ENCODE assay signal across 21 mouse cellular contexts in genomic region chr11:62853334-62853733, GRCm38 (mm10). TPM values are rescaled to one million over a fixed set of nuclear protein-coding genes. Genes with fewer than 3 reads are reported as not detected.
DNase-seq lines count a peak whose midpoint lies in the region; ATAC-seq and TF ChIP-seq lines count a peak whose summit lies in the region.
"Had no signal": no experiment of that assay in that cellular context is flagged by ENCODE, and none has a peak within 500 bp of the region (broad histone marks: within the 10 kb centered on the region; RNA-seq: fewer than 3 reads in every experiment).

No protein-coding gene starts in this region.

- H3K36me3 ChIP-seq in liver, embryonic 11.5 days (ENCODE audit: control insufficient read depth, insufficient read depth, low read length) = no peaks in the 10 kb centered on the region
- no peaks in the 10 kb centered on the region for H3K36me3 ChIP-seq in liver, embryonic 15.5 days (replicated peaks)
- H3K36me3 ChIP-seq in kidney, adult 2 months (ENCODE audit: control insufficient read depth, insufficient read depth, low read length) = no peaks in the 10 kb centered on the region
- no peaks in the 10 kb centered on the region for H3K36me3 ChIP-seq in forebrain, embryonic 11.5 days (ENCODE audit: control insufficient read depth, insufficient read depth, low read length)
- H3K36me3 ChIP-seq: embryonic facial prominence, embryonic 15.5 days; G1E; heart, embryonic 13.5 days; hindbrain, embryonic 15.5 days had no signal

- no peak overlapping the region for H3K4me3 ChIP-seq in liver, embryonic 11.5 days (ENCODE audit: low read depth, low read length)
- no peak overlapping the region for H3K4me3 ChIP-seq in liver, embryonic 15.5 days (replicated peaks)
- no peak overlapping the region for H3K4me3 ChIP-seq in kidney, adult 2 months (ENCODE audit: insufficient read depth, low read depth, low read length)
- no peak overlapping the region for H3K4me3 ChIP-seq in forebrain, embryonic 11.5 days (ENCODE audit: low read depth, low read length)
- H3K4me3 ChIP-seq: embryonic facial prominence, embryonic 15.5 days; forebrain, embryonic 13.5 days; heart, embryonic 13.5 days; hindbrain, embryonic 15.5 days had no signal

- TF ChIP-seq CTCF in kidney, adult 2 months (conservative IDR thresholded peaks at IDR 0.05; ENCODE audit: insufficient read depth, insufficient read length, low read depth, low read length) = no peak

- TF ChIP-seq POLR2A in kidney, adult 2 months (IDR thresholded peaks at IDR 0.05; ENCODE audit: low read depth, low read length) = no peak

- no peak overlapping the region for H3K27ac ChIP-seq in liver, embryonic 11.5 days (ENCODE audit: low read depth, low read length)
- no peak overlapping the region for H3K27ac ChIP-seq in liver, embryonic 15.5 days (replicated peaks)
- no peak overlapping the region for H3K27ac ChIP-seq in kidney, adult 2 months (ENCODE audit: insufficient read depth, low read depth, low read length)
- no peak overlapping the region for H3K27ac ChIP-seq in forebrain, embryonic 11.5 days (ENCODE audit: low read depth, low read length)
- H3K27ac ChIP-seq: embryonic facial prominence, embryonic 15.5 days; forebrain, embryonic 13.5 days; heart, embryonic 13.5 days; hindbrain, embryonic 15.5 days had no signal

- WGBS in liver, embryonic 11.5 days = 67% methylated on average over 6 of the region's 6 CpGs
- WGBS in liver, embryonic 15.5 days (ENCODE audit: insufficient replicate concordance) = 40% methylated on average over 6 of the region's 6 CpGs
- WGBS in kidney, adult 2 months = 90% methylated on average over 6 of the region's 6 CpGs
- WGBS in forebrain, embryonic 11.5 days = 88% methylated on average over 6 of the region's 6 CpGs

- no peak overlapping the region for H3K9ac ChIP-seq in liver, embryonic 11.5 days (ENCODE audit: low read depth, low read length)
- H3K9ac ChIP-seq in liver, embryonic 15.5 days = no peak overlapping the region
- no peak overlapping the region for H3K9ac ChIP-seq in forebrain, embryonic 11.5 days (ENCODE audit: low read length)
- H3K9ac ChIP-seq: embryonic facial prominence, embryonic 15.5 days; forebrain, embryonic 13.5 days; forebrain, postnatal 0 days; heart, embryonic 13.5 days; hindbrain, embryonic 15.5 days had no signal

- peak; percentile 18 for DNase-seq in c-Kit-positive CD71-positive TER-119-positive erythroid progenitor cells, embryonic 14.5 days (ENCODE audit: low spot score)
- no peak for DNase-seq in liver, embryonic 11.5 days (ENCODE audit: low spot score)
- no peak for DNase-seq in heart, adult 18-20 months
- DNase-seq in kidney, adult 18-20 months = no peak
- no peak for DNase-seq in kidney, adult 2 months
- no peak for DNase-seq in forebrain, embryonic 11.5 days (ENCODE audit: low spot score)
- DNase-seq: adrenal gland, postnatal 10 days; B cell, adult 2 months; cerebellum, adult 18-20 months; embryo, embryonic 11 days; forebrain, postnatal 0 days; gastrocnemius, postnatal 25 days; heart, postnatal 36 days had no signal

- H3K27me3 ChIP-seq in liver, embryonic 11.5 days (replicated peaks; ENCODE audit: control insufficient read depth, insufficient read depth, low read length) = no peaks in the 10 kb centered on the region; the same call in 1 of the 2 replicates
- H3K27me3 ChIP-seq in liver, embryonic 15.5 days = no peaks in the 10 kb centered on the region
- H3K27me3 ChIP-seq in kidney, adult 2 months (replicated peaks; ENCODE audit: control insufficient read depth, insufficient read depth, low read length) = no peaks in the 10 kb centered on the region
- H3K27me3 ChIP-seq in forebrain, embryonic 11.5 days (ENCODE audit: control insufficient read depth, insufficient read depth, low read length) = no peaks in the 10 kb centered on the region
- H3K27me3 ChIP-seq: embryonic facial prominence, embryonic 15.5 days; forebrain, embryonic 13.5 days; heart, embryonic 13.5 days; hindbrain, embryonic 15.5 days had no signal

- H3K4me2 ChIP-seq in liver, embryonic 11.5 days = no peak overlapping the region
- H3K4me2 ChIP-seq in liver, embryonic 15.5 days = peak overlapping the region; percentile 27
- no peak overlapping the region for H3K4me2 ChIP-seq in forebrain, embryonic 11.5 days (ENCODE audit: low read depth, low read length, severe bottlenecking)
- H3K4me2 ChIP-seq: embryonic facial prominence, embryonic 15.5 days; forebrain, embryonic 13.5 days; heart, embryonic 13.5 days; hindbrain, embryonic 15.5 days had no signal

- H3K9me3 ChIP-seq in liver, embryonic 11.5 days (ENCODE audit: control insufficient read depth, low read length) = no peaks in the 10 kb centered on the region
- no peaks in the 10 kb centered on the region for H3K9me3 ChIP-seq in liver, embryonic 15.5 days (replicated peaks)
- no peaks in the 10 kb centered on the region for H3K9me3 ChIP-seq in forebrain, embryonic 11.5 days (ENCODE audit: control insufficient read depth, low read length)
- H3K9me3 ChIP-seq: embryonic facial prominence, embryonic 15.5 days; forebrain, embryonic 13.5 days; G1E; heart, embryonic 13.5 days; hindbrain, embryonic 15.5 days had no signal

- ATAC-seq in liver, embryonic 11.5 days (replicated peaks; ENCODE audit: low FRiP score) = peak; percentile 85
- ATAC-seq in liver, embryonic 15.5 days (ENCODE audit: insufficient read depth) = peak; percentile 83
- peak; percentile 91 for ATAC-seq in megakaryocyte-erythroid progenitor cell, adult 5-6 weeks (replicated peaks; ENCODE audit: low FRiP score, low TSS enrichment, poor library complexity, severe bottlenecking)
- no peak for ATAC-seq in forebrain, embryonic 11.5 days (replicated peaks; ENCODE audit: low FRiP score)
- ATAC-seq: CD4-positive, CD25-positive, alpha-beta regulatory T cell, adult 4 months; forebrain, embryonic 13.5 days; forebrain, postnatal 0 days had no signal

- H3K4me1 ChIP-seq in liver, embryonic 11.5 days (replicated peaks; ENCODE audit: control insufficient read depth, insufficient read depth, low read length) = peaks cover 8% of the 10 kb centered on the region
- peaks cover 20% of the 10 kb centered on the region for H3K4me1 ChIP-seq in liver, embryonic 15.5 days (replicated peaks)
- H3K4me1 ChIP-seq in kidney, adult 2 months (ENCODE audit: control insufficient read depth, insufficient read depth, low read length) = no peaks in the 10 kb centered on the region
- no peaks in the 10 kb centered on the region for H3K4me1 ChIP-seq in forebrain, embryonic 11.5 days (replicated peaks; ENCODE audit: control insufficient read depth, insufficient read depth, low read length)
- H3K4me1 ChIP-seq: embryonic facial prominence, embryonic 15.5 days; forebrain, embryonic 13.5 days; heart, embryonic 13.5 days; hindbrain, embryonic 15.5 days had no signal

RNA-seq across cellular contexts. Expression of gene Fbxw10, which starts 6.5 kb away (rescaled TPM):
- polyA plus RNA-seq in liver, embryonic 11.5 days (2014; fragmentation: Nextera tagmentation; extraction: Ambion mirVana) = 0.10 and 0.15 TPM in 2 replicates
- polyA plus RNA-seq in liver, embryonic 15.5 days (2015; fragmentation: Nextera tagmentation; extraction: Ambion mirVana) = 0.07 and 0.28 TPM in 2 replicates
- 2.4 TPM in 1 of 2 replicates, not detected in the other for total RNA-seq in megakaryocyte-erythroid progenitor cell, adult 5-6 weeks (2014; fragmentation: Nextera tagmentation)
- 0.91 and 2.3 TPM in 2 replicates for total RNA-seq in megakaryocyte-erythroid progenitor cell, adult 5-6 weeks (2017)
- under 1 TPM; 0.31 to 0.45 TPM for total RNA-seq in heart, adult 18-20 months (2021)
- polyA plus RNA-seq in kidney, adult 2 months (2012; rRNA removed) = 0.29 and 0.30 TPM in 2 replicates
- polyA plus RNA-seq in forebrain, embryonic 11.5 days (2014; fragmentation: Nextera tagmentation; extraction: Ambion mirVana) = 0.36 and 0.59 TPM in 2 replicates
- polyA plus RNA-seq: G1E had no signal

RNA-seq across cellular contexts. Expression of gene Tvp23b, which starts 25.9 kb away (rescaled TPM):
- polyA plus RNA-seq in liver, embryonic 11.5 days (2014; fragmentation: Nextera tagmentation; extraction: Ambion mirVana) = 49.1 and 53.7 TPM in 2 replicates
- polyA plus RNA-seq in liver, embryonic 15.5 days (2015; fragmentation: Nextera tagmentation; extraction: Ambion mirVana) = 27.0 and 29.6 TPM in 2 replicates
- total RNA-seq in megakaryocyte-erythroid progenitor cell, adult 5-6 weeks (2014; fragmentation: Nextera tagmentation) = 25.3 and 32.2 TPM in 2 replicates
- 47.2 and 68.9 TPM in 2 replicates for total RNA-seq in megakaryocyte-erythroid progenitor cell, adult 5-6 weeks (2017)
- total RNA-seq in heart, adult 18-20 months (2021) = 10 to 100 TPM; 23.6 to 25.2 TPM
- 21.3 and 26.1 TPM in 2 replicates for polyA plus RNA-seq in kidney, adult 2 months (2012; rRNA removed)
- polyA plus RNA-seq in forebrain, embryonic 11.5 days (2014; fragmentation: Nextera tagmentation; extraction: Ambion mirVana) = 35.3 and 37.5 TPM in 2 replicates

RNA-seq across cellular contexts. Expression of gene Trim16, which starts 33.3 kb away (rescaled TPM):
- 2.2 and 3.1 TPM in 2 replicates for polyA plus RNA-seq in liver, embryonic 11.5 days (2014; fragmentation: Nextera tagmentation; extraction: Ambion mirVana)
- 0.48 and 0.79 TPM in 2 replicates for polyA plus RNA-seq in liver, embryonic 15.5 days (2015; fragmentation: Nextera tagmentation; extraction: Ambion mirVana)
- total RNA-seq in megakaryocyte-erythroid progenitor cell, adult 5-6 weeks (2014; fragmentation: Nextera tagmentation) = 7.5 and 9.7 TPM in 2 replicates
- total RNA-seq in megakaryocyte-erythroid progenitor cell, adult 5-6 weeks (2017) = 5.5 and 8.4 TPM in 2 replicates
- 1 to 10 TPM; 4.4 to 8.4 TPM for total RNA-seq in heart, adult 18-20 months (2021)
- polyA plus RNA-seq in kidney, adult 2 months (2012; rRNA removed) = 2.9 and 3.7 TPM in 2 replicates
- polyA plus RNA-seq in forebrain, embryonic 11.5 days (2014; fragmentation: Nextera tagmentation; extraction: Ambion mirVana) = 3.5 and 4.3 TPM in 2 replicates
- polyA plus RNA-seq: G1E had no signal
